Mouse (Mus musculus) forebrain, embryonic 11.5 days (tissue): ENCODE data around the gene Zfp189. TPM values are rescaled to one million over a fixed set of nuclear protein-coding genes. Genes with fewer than 3 reads are reported as not detected.
"Not testable (repeated sequence)": the region's sequence is repeated elsewhere in the genome, so short reads cannot be mapped to it uniquely, and the experiment has no call there.

Experiments
- ATAC-seq: fragments of 200-750 bp; cut with Nextera tagmentation; replicated peaks from 2 replicates; pipeline ENCODE4 v1.8.0; 2017; ENCODE audit warnings: moderate TSS enrichment; ENCODE audit not compliant: low FRiP score
- DNase-seq: peaks from one replicate; pipeline ENCODE4 v3.0.0-alpha.2; 2017; ENCODE audit warnings: low spot score
- H3K27ac ChIP-seq: fragments of 300-500 bp; sonication (generic); 2 replicates; pipeline ENCODE4 v1.5.1; 2014; ENCODE audit warnings: low read depth, low read length
- H3K27me3 ChIP-seq: fragments of 300-500 bp; sonication (generic); 2 replicates; pipeline ENCODE4 v1.6.1; 2014; ENCODE audit warnings: mild to moderate bottlenecking, low read length, mixed read lengths; ENCODE audit not compliant: control insufficient read depth, insufficient read depth
- H3K36me3 ChIP-seq: fragments of 300-500 bp; sonication (generic); 2 replicates; pipeline ENCODE4 v1.6.1; 2014; ENCODE audit warnings: mild to moderate bottlenecking, low read length, moderate library complexity, mixed read lengths; ENCODE audit not compliant: control insufficient read depth, insufficient read depth
- H3K4me1 ChIP-seq: fragments of 300-500 bp; sonication (generic); replicated peaks from 2 replicates; pipeline ENCODE4 v1.6.1; 2014; ENCODE audit warnings: low read length, mixed read lengths; ENCODE audit not compliant: control insufficient read depth, insufficient read depth
- H3K4me2 ChIP-seq: fragments of 300-500 bp; sonication (generic); 2 replicates; pipeline ENCODE4 v1.6.1; 2014; ENCODE audit warnings: low read depth, mild to moderate bottlenecking, low read length, moderate library complexity, mixed read lengths; ENCODE audit not compliant: severe bottlenecking
- H3K4me3 ChIP-seq: fragments of 300-500 bp; sonication (generic); 2 replicates; pipeline ENCODE4 v1.5.1; 2014; ENCODE audit warnings: low read depth, low read length
- H3K9ac ChIP-seq: fragments of 300-500 bp; sonication (generic); 2 replicates; pipeline ENCODE4 v1.6.1; 2014; ENCODE audit warnings: low read length
- H3K9me3 ChIP-seq: fragments of 300-500 bp; sonication (generic); 2 replicates; pipeline ENCODE4 v1.6.1; 2016; ENCODE audit warnings: low read length, mixed read lengths; ENCODE audit not compliant: control insufficient read depth
- WGBS: fragments of 180-500 bp; shearing (Covaris S2); extraction: QIAGEN DNeasy Blood & Tissue Kit; methylation state at CpG from one replicate; pipeline ENCODE4 v1.1.7; 2014; 5-methylcytosine and 5-hydroxymethylcytosine counted together
- polyA plus RNA-seq: library from polyadenylated mRNA; unstranded; fragments of >200 nt; fragmentation: Nextera tagmentation; extraction: Ambion mirVana; gene quantifications from 2 replicates; pipeline ENCODE4 v1.2.1, GENCODE M21; 2014

Gene Zfp189
- polyA plus RNA-seq, 1 experiment from 2014 or later: 14.5 TPM

DNA sequence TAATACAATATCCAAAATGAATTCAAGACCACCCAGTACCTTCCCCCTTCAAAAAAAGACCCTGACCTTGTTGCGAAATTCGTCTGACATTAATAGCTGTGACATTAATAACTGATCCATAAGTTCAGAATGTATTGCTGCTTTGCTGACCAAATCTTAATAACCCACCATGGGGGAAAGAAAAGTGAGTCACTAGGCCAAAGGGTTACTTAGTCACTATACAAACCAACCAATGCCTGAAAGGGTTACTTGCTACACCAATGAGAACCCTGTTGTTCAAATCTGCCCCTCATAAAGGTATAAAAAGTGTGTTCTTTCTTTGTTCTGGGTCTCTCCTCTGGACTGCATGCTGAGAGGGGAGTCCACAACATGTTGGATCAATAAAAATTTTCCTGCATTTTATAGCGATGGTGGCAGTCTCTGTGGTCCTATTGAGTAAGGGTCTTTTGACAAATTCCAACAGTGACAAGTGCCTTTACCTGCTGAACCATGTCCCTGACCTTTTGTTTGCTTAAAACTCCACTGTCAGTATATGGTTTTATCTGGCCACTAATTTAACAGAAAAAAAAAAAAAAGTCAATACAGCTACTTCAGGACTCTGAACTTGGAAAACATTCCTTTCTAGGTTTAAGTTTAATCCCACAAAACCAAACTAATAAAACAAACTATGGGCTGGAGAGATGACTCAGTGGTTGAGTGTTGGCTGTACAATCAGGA lies 34.9 kb upstream of the Zfp189 start:
- 80% methylated on average over 3 of the region's 3 CpGs for WGBS

DNA sequence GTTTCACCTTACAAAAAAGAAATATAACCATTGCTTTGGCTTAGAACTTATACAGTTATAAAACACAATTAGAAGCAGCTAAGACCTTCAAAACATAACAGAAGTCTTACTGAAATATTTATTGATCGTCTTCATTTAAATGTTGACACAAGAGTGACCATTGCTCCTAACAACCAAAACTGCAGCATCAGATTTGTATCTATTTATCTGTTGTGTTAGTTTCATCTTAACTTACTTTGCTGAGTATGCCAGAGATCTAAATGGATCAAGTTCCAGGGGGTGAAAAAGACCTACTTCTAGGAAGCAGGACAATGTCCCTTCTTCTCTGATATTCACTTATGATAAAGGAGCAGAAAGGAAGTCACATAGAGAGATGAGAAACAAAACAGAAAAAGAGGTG lies 17.4 kb upstream of the Zfp189 start:
- Histone ChIP-seq H3K9me3 (no peaks in the 10 kb centered on the region), H3K4me1 (no peaks in the 10 kb centered on the region), H3K27me3 (no peaks in the 10 kb centered on the region), H3K9ac (no peak overlapping the region), H3K36me3 (no peaks in the 10 kb centered on the region), H3K4me2 (no peak overlapping the region), H3K4me3 (no peak overlapping the region), H3K27ac (no peak overlapping the region)
- ATAC-seq (no peak), DNase-seq (no peak)
- 90% methylated on average over 1 of the region's 1 CpGs for WGBS

More for the DNA sequence above, 34.9 kb upstream of the Zfp189 start:
- H3K9me3 ChIP-seq, H3K4me1 ChIP-seq, H3K4me3 ChIP-seq, H3K4me2 ChIP-seq, H3K36me3 ChIP-seq, H3K27ac ChIP-seq, ATAC-seq, H3K27me3 ChIP-seq, DNase-seq, H3K9ac ChIP-seq: not testable (repeated sequence)

DNA sequence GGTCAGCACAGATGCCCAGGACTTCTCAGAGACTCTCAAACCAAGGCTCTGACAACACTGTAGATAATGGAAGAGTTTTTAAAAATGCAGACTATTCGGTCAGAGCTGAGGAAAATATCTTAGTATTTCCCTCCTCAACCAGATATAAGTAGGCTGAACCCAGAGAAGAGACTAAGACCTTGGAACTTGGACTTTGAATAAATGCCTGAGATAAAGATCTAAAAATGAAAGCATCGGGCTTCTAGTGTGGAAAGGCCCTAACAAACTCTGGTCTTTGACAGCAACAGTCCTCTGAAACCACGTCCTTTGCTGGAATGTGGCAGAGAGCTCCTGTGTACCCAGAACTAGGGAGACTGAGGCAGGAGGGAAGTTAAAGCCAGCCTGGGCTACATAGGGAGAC lies 14.6 kb upstream of the Zfp189 start, which contains the start of gene Baat:
Baat (minus strand) TSS at position 172 of the 400 bp plus-strand sequence.
- Histone ChIP-seq H3K36me3 (no peaks in the 10 kb centered on the region; the same call in 1 of the 2 replicates), H3K4me2 (no peak within 1 kb of the TSS), H3K27ac (no peak within 1 kb of the TSS), H3K4me1 (no peaks in the 10 kb centered on the region), H3K9ac (no peak within 1 kb of the TSS), H3K4me3 (no peak within 1 kb of the TSS), H3K9me3 (no peaks in the 10 kb centered on the region), H3K27me3 (no peaks in the 10 kb centered on the region)
- ATAC-seq (no peak), DNase-seq (no peak)
- 78% methylated on average over 3 of the region's 3 CpGs for WGBS

DNA sequence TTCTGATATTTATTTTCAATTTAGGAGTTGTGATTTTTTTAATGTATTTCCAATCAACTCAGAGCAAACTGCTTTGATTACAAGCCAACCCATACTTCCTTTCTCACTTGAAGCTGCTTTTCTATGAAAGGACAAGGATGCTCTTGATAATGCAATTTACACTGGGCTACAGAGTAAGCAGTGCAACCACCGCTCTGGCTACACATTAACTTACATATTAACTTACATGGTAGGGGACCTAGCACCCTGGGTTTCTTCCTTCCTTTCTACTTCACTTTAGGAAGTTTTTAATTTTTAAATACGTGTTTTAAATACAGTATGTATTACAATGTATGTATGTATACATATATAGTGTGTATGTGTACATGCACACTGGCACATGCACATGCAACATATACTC lies 11.8 kb upstream of the Zfp189 start:
- Histone ChIP-seq H3K4me3 (no peak overlapping the region), H3K9ac (no peak overlapping the region), H3K27me3 (no peaks in the 10 kb centered on the region), H3K36me3 (no peaks in the 10 kb centered on the region; the same call in 1 of the 2 replicates), H3K4me1 (no peaks in the 10 kb centered on the region), H3K4me2 (no peak overlapping the region), H3K9me3 (no peaks in the 10 kb centered on the region), H3K27ac (no peak overlapping the region)
- WGBS: 90% methylated on average over 2 of the region's 2 CpGs
- no peak for ATAC-seq
- DNase-seq: no peak

DNA sequence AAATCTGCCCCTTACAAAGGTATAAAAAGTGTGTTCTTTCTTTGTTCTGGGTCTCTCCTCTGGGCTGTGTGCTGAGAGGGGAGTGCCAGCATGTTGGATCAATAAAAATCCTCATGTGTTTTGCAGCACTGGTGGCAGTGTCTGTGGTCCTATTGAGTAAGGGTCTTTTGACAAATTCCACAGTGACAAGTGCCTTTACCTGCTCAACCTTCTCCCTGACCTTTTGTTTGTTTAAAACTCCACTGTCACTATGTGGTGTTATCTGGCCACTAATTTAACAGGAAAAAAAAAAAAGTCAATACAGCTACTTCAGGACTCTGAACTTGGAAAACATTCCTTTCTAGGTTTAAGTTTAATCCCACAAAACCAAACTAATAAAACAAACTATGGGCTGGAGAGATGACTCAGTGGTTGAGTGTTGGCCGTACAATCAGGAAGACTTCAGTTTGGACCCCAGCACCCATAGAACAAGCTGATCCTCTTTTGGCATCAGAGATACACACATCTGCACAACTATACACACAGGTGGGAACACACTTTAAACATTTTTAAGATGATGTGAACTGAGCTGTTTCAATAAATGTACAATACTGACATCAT lies 10.6 kb upstream of the Zfp189 start:
- DNase-seq, H3K27ac ChIP-seq, H3K9me3 ChIP-seq, ATAC-seq, H3K4me3 ChIP-seq, H3K27me3 ChIP-seq, H3K36me3 ChIP-seq, H3K9ac ChIP-seq, H3K4me2 ChIP-seq, H3K4me1 ChIP-seq: not testable (repeated sequence)
- 96% methylated on average over 1 of the region's 1 CpGs for WGBS

DNA sequence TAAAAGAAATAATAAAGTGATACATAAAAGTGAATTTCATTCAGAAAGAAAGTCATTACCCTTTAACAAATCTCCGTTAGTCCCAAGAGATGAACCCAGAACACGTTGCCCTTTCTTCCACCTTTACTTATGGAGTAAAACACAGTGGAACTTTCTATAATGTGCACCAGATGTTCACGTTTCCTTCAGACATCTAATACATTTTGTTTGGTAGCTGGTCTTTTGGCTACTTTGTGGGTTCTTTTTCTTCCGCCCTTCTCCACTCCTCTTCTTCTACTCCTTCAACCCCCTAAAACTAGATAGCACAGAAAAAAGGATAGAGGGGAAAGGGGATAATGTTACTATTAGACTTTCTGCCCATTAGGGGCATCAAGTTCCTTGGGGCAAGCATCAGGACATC lies 8.3 kb upstream of the Zfp189 start:
- H3K36me3 ChIP-seq: no peaks in the 10 kb centered on the region; the same call in 1 of the 2 replicates
- DNase-seq (no peak), ATAC-seq (no peak)
- no peaks in the 10 kb centered on the region for H3K4me1 ChIP-seq
- no peak overlapping the region for H3K27ac ChIP-seq
- no peak overlapping the region for H3K9ac ChIP-seq
- no peak overlapping the region for H3K4me2 ChIP-seq
- H3K27me3 ChIP-seq: no peaks in the 10 kb centered on the region
- H3K4me3 ChIP-seq: no peak overlapping the region
- WGBS: 86% methylated on average over 4 of the region's 4 CpGs
- H3K9me3 ChIP-seq: no peaks in the 10 kb centered on the region

DNA sequence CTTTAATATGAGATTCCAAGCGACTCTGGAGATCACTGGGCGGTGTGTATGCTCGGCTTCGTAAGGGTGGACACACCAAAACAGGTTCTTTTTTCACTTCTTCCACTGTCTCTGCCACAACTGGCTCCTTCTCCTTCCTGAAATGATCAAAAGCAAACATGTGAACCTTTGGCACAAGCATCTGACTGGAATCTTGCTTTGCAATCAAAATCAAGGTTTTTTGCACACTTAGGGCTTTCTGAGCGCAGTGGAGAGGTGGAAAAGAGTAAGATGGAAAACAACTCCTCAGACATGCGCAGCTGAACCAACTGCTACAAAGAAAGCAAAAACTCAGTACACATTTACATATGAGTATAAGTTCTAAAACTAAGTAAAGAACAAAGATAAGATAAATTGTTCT lies 6.5 kb upstream of the Zfp189 start:
- no peaks in the 10 kb centered on the region; the same call in 1 of the 2 replicates for H3K36me3 ChIP-seq
- WGBS: 97% methylated on average over 6 of the region's 6 CpGs

DNA sequence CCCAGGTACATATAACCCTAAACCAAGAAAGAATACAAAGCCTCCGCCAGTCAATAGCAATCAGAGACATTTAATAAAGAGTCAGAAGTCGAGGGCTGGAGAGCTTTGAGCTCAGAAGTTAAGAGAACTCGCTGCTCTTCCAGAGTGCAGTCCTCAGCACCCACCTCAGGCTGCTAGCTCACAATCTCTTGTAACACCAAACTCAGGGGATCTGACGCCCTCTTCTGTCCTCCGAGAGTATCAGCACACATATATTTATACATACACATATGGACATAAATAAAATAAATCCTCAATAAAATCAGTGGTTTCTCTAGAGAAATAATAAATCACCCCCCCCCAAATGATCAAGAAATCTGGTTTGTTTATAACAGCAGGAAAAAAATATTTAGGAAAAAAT lies 1.5 kb upstream of the Zfp189 start:
- H3K27me3 ChIP-seq: no peaks in the 10 kb centered on the region
- no peak overlapping the region for H3K27ac ChIP-seq
- no peak overlapping the region for H3K9ac ChIP-seq
- WGBS: 83% methylated on average over 5 of the region's 5 CpGs
- DNase-seq (no peak), ATAC-seq (no peak)
- H3K9me3 ChIP-seq: no peaks in the 10 kb centered on the region
- no peaks in the 10 kb centered on the region; the same call in 1 of the 2 replicates for H3K36me3 ChIP-seq
- no peak overlapping the region for H3K4me2 ChIP-seq
- no peak overlapping the region for H3K4me3 ChIP-seq
- H3K4me1 ChIP-seq: peaks cover 3% of the 10 kb centered on the region; the same call in 1 of the 2 replicates

More for the DNA sequence above, 6.5 kb upstream of the Zfp189 start:
- no peak overlapping the region for H3K9ac ChIP-seq
- no peak overlapping the region for H3K4me3 ChIP-seq
- H3K4me1 ChIP-seq: no peaks in the 10 kb centered on the region
- H3K9me3 ChIP-seq: no peaks in the 10 kb centered on the region
- no peak for DNase-seq
- no peak for ATAC-seq
- no peak overlapping the region for H3K27ac ChIP-seq
- H3K27me3 ChIP-seq: no peaks in the 10 kb centered on the region
- no peak overlapping the region for H3K4me2 ChIP-seq
